Comparison of ENCODE assay signal across 10 mouse cellular contexts in the genomic region with DNA sequence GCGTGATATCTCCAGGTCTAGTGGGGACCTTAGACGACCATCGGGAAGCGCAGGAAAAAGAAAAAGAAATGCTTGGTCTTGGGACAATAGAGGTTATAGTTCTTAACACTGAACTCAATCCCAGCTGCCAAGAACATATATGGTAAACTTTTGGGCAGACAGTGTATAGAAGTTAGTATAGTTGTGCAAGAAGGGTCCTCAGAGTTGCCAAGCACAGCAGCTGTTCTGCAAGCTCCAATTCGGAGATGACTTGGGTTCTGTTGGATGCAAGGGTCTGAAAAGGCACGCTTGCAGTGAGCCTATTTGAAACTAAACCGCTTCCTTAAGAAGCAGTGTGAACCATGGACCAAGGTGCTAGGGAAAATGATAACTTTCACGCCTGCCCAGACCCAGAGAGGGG. TPM values are rescaled to one million over a fixed set of nuclear protein-coding genes. Genes with fewer than 3 reads are reported as not detected.
DNase-seq lines count a peak whose midpoint lies in the region; ATAC-seq and TF ChIP-seq lines count a peak whose summit lies in the region.
"Had no signal": no experiment of that assay in that cellular context is flagged by ENCODE, and none has a peak within 500 bp of the region (broad histone marks: within the 10 kb centered on the region; RNA-seq: fewer than 3 reads in every experiment).

No protein-coding gene starts in this region.

- no peak for TF ChIP-seq POLR2A in ES-Bruce4 (IDR thresholded peaks at IDR 0.05; ENCODE audit: insufficient read depth, low read length)

- DNase-seq in heart, postnatal 4 days = no peak
- DNase-seq in hindbrain, embryonic 10.5 days (ENCODE audit: low spot score) = no peak
- no peak for DNase-seq in layer of hippocampus, adult 8-10 months (ENCODE audit: low spot score in 2 of 2)
- DNase-seq in urinary bladder, postnatal 10 days (ENCODE audit: low spot score) = no peak
- DNase-seq in urinary bladder, adult 18-20 months (ENCODE audit: low spot score in 2 of 2) = no peak
- DNase-seq: adrenal gland, adult 8-10 months had no signal

- H3K36me3 ChIP-seq in heart, embryonic 13.5 days = no peaks in the 10 kb centered on the region
- H3K36me3 ChIP-seq in ES-Bruce4 (ENCODE audit: control insufficient read depth, insufficient read depth, low read length, poor library complexity, severe bottlenecking) = no peaks in the 10 kb centered on the region
- H3K36me3 ChIP-seq in hindbrain, embryonic 10.5 days = no peaks in the 10 kb centered on the region
- H3K36me3 ChIP-seq in liver, embryonic 16.5 days (ENCODE audit: control insufficient read depth, insufficient read depth) = no peaks in the 10 kb centered on the region

- peak overlapping the region; percentile 51 for H3K4me3 ChIP-seq in heart, embryonic 13.5 days
- H3K4me3 ChIP-seq in ES-Bruce4 (ENCODE audit: low read depth, low read length) = peak overlapping the region; percentile 63
- H3K4me3 ChIP-seq in hindbrain, embryonic 10.5 days = peak overlapping the region; percentile 50
- no peak overlapping the region for H3K4me3 ChIP-seq in liver, embryonic 16.5 days (ENCODE audit: low read depth, low read length)

- peaks cover 18% of the 10 kb centered on the region for H3K4me1 ChIP-seq in heart, embryonic 13.5 days
- peaks cover 1% of the 10 kb centered on the region for H3K4me1 ChIP-seq in ES-Bruce4 (ENCODE audit: control insufficient read depth, insufficient read depth, low read length)
- H3K4me1 ChIP-seq in hindbrain, embryonic 10.5 days (replicated peaks) = peaks cover 8% of the 10 kb centered on the region
- H3K4me1 ChIP-seq in liver, embryonic 16.5 days (ENCODE audit: control insufficient read depth, low read depth, low read length) = no peaks in the 10 kb centered on the region

- peaks cover 71% of the 10 kb centered on the region for H3K27me3 ChIP-seq in heart, embryonic 13.5 days (replicated peaks)
- peaks cover 2% of the 10 kb centered on the region; the same call in 1 of the 2 replicates for H3K27me3 ChIP-seq in ES-Bruce4 (ENCODE audit: control insufficient read depth, insufficient read depth, low read length, poor library complexity, severe bottlenecking)
- peaks cover 65% of the 10 kb centered on the region for H3K27me3 ChIP-seq in hindbrain, embryonic 10.5 days (ENCODE audit: insufficient read depth, poor library complexity, severe bottlenecking)
- peaks cover 34% of the 10 kb centered on the region for H3K27me3 ChIP-seq in liver, embryonic 16.5 days (ENCODE audit: control insufficient read depth, insufficient read depth, low read depth, low read length)

- H3K9ac ChIP-seq in heart, embryonic 13.5 days = no peak overlapping the region
- no peak overlapping the region for H3K9ac ChIP-seq in ES-Bruce4 (ENCODE audit: low read depth, poor library complexity, severe bottlenecking)
- H3K9ac ChIP-seq in liver, embryonic 16.5 days (ENCODE audit: low read depth, low read length) = no peak overlapping the region

- no peaks in the 10 kb centered on the region for H3K9me3 ChIP-seq in heart, embryonic 13.5 days
- H3K9me3 ChIP-seq in ES-Bruce4 (replicated peaks; ENCODE audit: control insufficient read depth, insufficient read depth, low read length, poor library complexity, severe bottlenecking) = no peaks in the 10 kb centered on the region
- no peaks in the 10 kb centered on the region for H3K9me3 ChIP-seq in hindbrain, embryonic 10.5 days
- H3K9me3 ChIP-seq in liver, embryonic 16.5 days (replicated peaks; ENCODE audit: control insufficient read depth, low read length) = no peaks in the 10 kb centered on the region

- no peak for TF ChIP-seq EP300 in ES-Bruce4 (IDR thresholded peaks at IDR 0.05; ENCODE audit: insufficient read depth, low read depth, low read length)

- no peak overlapping the region for H3K27ac ChIP-seq in heart, embryonic 13.5 days (replicated peaks)
- no peak overlapping the region for H3K27ac ChIP-seq in ES-Bruce4 (ENCODE audit: insufficient read depth, low read length)
- no peak overlapping the region for H3K27ac ChIP-seq in hindbrain, embryonic 10.5 days
- no peak overlapping the region for H3K27ac ChIP-seq in liver, embryonic 16.5 days (ENCODE audit: low read length)

- peak overlapping the region; percentile 75 for H3K4me2 ChIP-seq in heart, embryonic 13.5 days
- H3K4me2 ChIP-seq in liver, embryonic 16.5 days (ENCODE audit: low read depth, low read length) = peak overlapping the region; percentile 45; the same call in 1 of the 2 replicates

- TF ChIP-seq CTCF in ES-Bruce4 (IDR thresholded peaks at IDR 0.05; ENCODE audit: low read depth, low read length) = no peak

- no peak for ATAC-seq in heart, embryonic 13.5 days (ENCODE audit: extremely low read depth, insufficient number of reproducible peaks, low FRiP score, low TSS enrichment)
- ATAC-seq in liver, embryonic 16.5 days (ENCODE audit: low read depth) = no peak

- 21% methylated on average over 8 of the region's 8 CpGs for WGBS in heart, embryonic 13.5 days
- WGBS in hindbrain, embryonic 10.5 days = 34% methylated on average over 8 of the region's 8 CpGs
- WGBS in liver, embryonic 16.5 days (ENCODE audit: insufficient replicate concordance) = 25% methylated on average over 8 of the region's 8 CpGs

RNA-seq across cellular contexts. Expression of gene Atp12a, which starts 0.4 kb away (rescaled TPM):
- 0.04 TPM in 1 of 2 replicates, not detected in the other for polyA plus RNA-seq in heart, embryonic 13.5 days (2015; fragmentation: Nextera tagmentation; extraction: Ambion mirVana)
- not detected for total RNA-seq in heart, postnatal 4 days (2021)
- polyA plus RNA-seq in ES-Bruce4 (2011; ENCODE audit: insufficient read depth, insufficient read length, low read depth, missing spikeins) = 1.7 and 1.9 TPM in 2 replicates
- polyA plus RNA-seq in hindbrain, embryonic 10.5 days (2016; fragmentation: Nextera tagmentation; extraction: Ambion mirVana) = not detected in 2 replicates
- not detected in 2 replicates for polyA plus RNA-seq in liver, embryonic 16.5 days (2015; fragmentation: Nextera tagmentation; extraction: Ambion mirVana)
- not detected for total RNA-seq in layer of hippocampus, adult 8-10 months (2022)

RNA-seq across cellular contexts. Expression of gene Rnf17, which starts 37.1 kb away (rescaled TPM):
- 2.4 and 3.3 TPM in 2 replicates for polyA plus RNA-seq in heart, embryonic 13.5 days (2015; fragmentation: Nextera tagmentation; extraction: Ambion mirVana)
- total RNA-seq in heart, postnatal 4 days (2021) = 1 to 10 TPM; 1.6 TPM
- 70.2 and 70.7 TPM in 2 replicates for polyA plus RNA-seq in ES-Bruce4 (2011; ENCODE audit: insufficient read depth, insufficient read length, low read depth, missing spikeins)
- polyA plus RNA-seq in hindbrain, embryonic 10.5 days (2016; fragmentation: Nextera tagmentation; extraction: Ambion mirVana) = 1.3 and 2.5 TPM in 2 replicates
- 0.57 and 1.1 TPM in 2 replicates for polyA plus RNA-seq in liver, embryonic 16.5 days (2015; fragmentation: Nextera tagmentation; extraction: Ambion mirVana)
- 1 to 10 TPM in 1 of 4 experiments, under 1 TPM in 3; 0.68 to 2.0 (median 0.84) TPM for total RNA-seq in layer of hippocampus, adult 8-10 months (2022)
- polyA plus RNA-seq: C2C12 had no signal

Comparison
In these comparisons a context has a peak if more than half of its experiments do, and no peak if none do; other contexts are left out.
1. RNA of gene Rnf17, which starts 37.1 kb away (polyA plus RNA-seq): 70.2 to 70.7 TPM in ES-Bruce4; 2.4 to 3.3 TPM in heart, embryonic 13.5 days, 1.3 to 2.5 TPM in hindbrain, embryonic 10.5 days and 0.57 to 1.1 TPM in liver, embryonic 16.5 days; every median in the first group is over 10 times any median in the second.